In genomic region chr15:88885376-88885775, GRCm38 (mm10) we compare ENCODE assay signal across 25 mouse cellular contexts.
"Had no signal": no experiment of that assay in that cellular context is flagged by ENCODE, and none has a peak within 500 bp of the region (broad histone marks: within the 10 kb centered on the region; RNA-seq: fewer than 3 reads in every experiment).

No protein-coding gene starts in this region.

- DNase-seq: left cerebral cortex, postnatal 4 days; liver; liver, embryonic 13.5 days; liver, postnatal 0 days; lung, adult 18-20 months; lung, adult 2 months; lung, embryonic 14.5 days; lung, postnatal 10 days; lung, postnatal 14 days; lung, postnatal 36 days; lung, postnatal 4 days; midbrain, embryonic 14.5 days had no signal

- H3K36me3 ChIP-seq: limb, embryonic 10.5 days; limb, embryonic 12.5 days; limb, embryonic 13.5 days; limb, embryonic 15.5 days; liver, embryonic 12.5 days; liver, embryonic 13.5 days; liver, embryonic 15.5 days; lung, embryonic 15.5 days; midbrain, embryonic 10.5 days; midbrain, embryonic 12.5 days; midbrain, embryonic 13.5 days; midbrain, embryonic 15.5 days had no signal

- H3K27me3 ChIP-seq: lung, embryonic 15.5 days had no signal

- H3K4me3 ChIP-seq: limb, embryonic 10.5 days; limb, embryonic 12.5 days; limb, embryonic 13.5 days; limb, embryonic 15.5 days; liver, embryonic 12.5 days; liver, embryonic 13.5 days; liver, embryonic 15.5 days; lung, embryonic 15.5 days; megakaryocyte, embryonic 14.5 days; midbrain, embryonic 10.5 days; midbrain, embryonic 12.5 days; midbrain, embryonic 13.5 days; midbrain, embryonic 15.5 days; myocyte had no signal
